Mouse (Mus musculus) limb, embryonic 15.5 days (tissue): Measurements from ENCODE around the gene Gm17267. TPM values are rescaled to one million over a fixed set of nuclear protein-coding genes. Genes with fewer than 3 reads are reported as not detected.
"Not testable (repeated sequence)": the region's sequence is repeated elsewhere in the genome, so short reads cannot be mapped to it uniquely, and the experiment has no call there.

Experiments
- ATAC-seq: fragments of 200-750 bp; cut with Nextera tagmentation; 2 replicates; pipeline ENCODE4 v1.8.0; 2017; ENCODE audit warnings: low read depth, moderate TSS enrichment; ENCODE audit not compliant: insufficient number of reproducible peaks, low FRiP score, low TSS enrichment
- H3K27ac ChIP-seq: fragments of 300-500 bp; sonication (generic); 2 replicates; pipeline ENCODE4 v1.5.1; 2015; ENCODE audit warnings: moderate library complexity, mild to moderate bottlenecking, inconsistent platforms
- H3K27me3 ChIP-seq: fragments of 300-500 bp; sonication (generic); 2 replicates; pipeline ENCODE4 v1.6.1; 2015; ENCODE audit warnings: inconsistent platforms
- H3K36me3 ChIP-seq: fragments of 300-500 bp; sonication (generic); 2 replicates; pipeline ENCODE4 v1.6.1; 2015; ENCODE audit warnings: inconsistent platforms
- H3K4me1 ChIP-seq: fragments of 300-500 bp; sonication (generic); 2 replicates; pipeline ENCODE4 v1.6.1; 2015; ENCODE audit warnings: inconsistent platforms
- H3K4me2 ChIP-seq: fragments of 300-500 bp; sonication (generic); 2 replicates; pipeline ENCODE4 v1.6.1; 2015; ENCODE audit warnings: mild to moderate bottlenecking, inconsistent platforms
- H3K4me3 ChIP-seq: fragments of 300-500 bp; sonication (generic); 2 replicates; pipeline ENCODE4 v1.5.1; 2015; ENCODE audit warnings: mild to moderate bottlenecking, inconsistent platforms
- H3K9ac ChIP-seq: fragments of 300-500 bp; sonication (generic); 2 replicates; pipeline ENCODE4 v1.6.1; 2015; ENCODE audit warnings: inconsistent platforms
- H3K9me3 ChIP-seq: fragments of 300-500 bp; sonication (generic); 2 replicates; pipeline ENCODE4 v1.6.1; 2016; ENCODE audit warnings: inconsistent platforms
- WGBS: fragments of 180-500 bp; shearing (Covaris S2); methylation state at CpG from one replicate; pipeline ENCODE4 v1.1.7; 2015; 5-methylcytosine and 5-hydroxymethylcytosine counted together
- polyA plus RNA-seq: library from polyadenylated mRNA; unstranded; fragments of >200 nt; fragmentation: Nextera tagmentation; extraction: Ambion mirVana; gene quantifications from 2 replicates; pipeline ENCODE4 v1.2.1, GENCODE M21; 2015

Gm17267 gene
- not detected in 2 replicates for polyA plus RNA-seq

DNA sequence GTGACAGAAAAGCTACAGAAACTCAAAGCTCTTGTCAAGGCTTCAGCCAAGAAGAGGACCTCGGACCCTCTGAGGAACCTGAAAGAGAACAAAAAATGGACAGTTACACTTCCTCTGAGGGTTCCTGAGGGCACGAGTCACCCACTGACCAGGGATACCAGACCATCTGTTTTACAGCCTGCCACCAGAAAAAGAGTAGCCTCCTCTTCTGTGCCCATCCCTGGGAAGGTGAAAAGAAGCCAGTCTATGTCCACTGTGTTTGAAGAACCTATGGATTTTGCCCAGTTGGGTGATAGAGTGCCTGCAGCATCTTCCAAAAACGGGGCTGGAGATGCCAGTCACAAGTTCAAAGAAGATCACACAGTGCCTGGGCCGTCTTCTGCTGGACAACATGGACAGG is at the start of gene Gm17267:
Gm17267 (plus strand) TSS at position 301 of the 400 bp plus-strand sequence.
- WGBS, result no CpG with 5 or more reads among the region's 4 CpGs
- not testable (repeated sequence) for H3K4me2 ChIP-seq, H3K36me3 ChIP-seq, H3K9ac ChIP-seq, H3K9me3 ChIP-seq, H3K27ac ChIP-seq, H3K27me3 ChIP-seq, H3K4me3 ChIP-seq, ATAC-seq, H3K4me1 ChIP-seq
